22 mouse cellular contexts compared by ENCODE assay signal in genomic region chr15:12735208-12735607, GRCm38 (mm10). TPM values are rescaled to one million over a fixed set of nuclear protein-coding genes. Genes with fewer than 3 reads are reported as not detected.
DNase-seq lines count a peak whose midpoint lies in the region; ATAC-seq and TF ChIP-seq lines count a peak whose summit lies in the region.
"Had no signal": no experiment of that assay in that cellular context is flagged by ENCODE, and none has a peak within 500 bp of the region (broad histone marks: within the 10 kb centered on the region; RNA-seq: fewer than 3 reads in every experiment).

No protein-coding gene starts in this region.

- H3K9me3 ChIP-seq in ES-Bruce4 (replicated peaks; ENCODE audit: control insufficient read depth, insufficient read depth, low read length, poor library complexity, severe bottlenecking): no peaks in the 10 kb centered on the region
- H3K9me3 ChIP-seq in neural tube, embryonic 15.5 days (replicated peaks): no peaks in the 10 kb centered on the region
- H3K9me3 ChIP-seq: embryonic facial prominence, embryonic 15.5 days; heart, embryonic 10.5 days; hindbrain, embryonic 13.5 days; intestine, embryonic 15.5 days had no signal

- intact Hi-C loops in gastrocnemius, postnatal 14 days (cut with DNase I; ENCODE audit: low total_unique reads): loop anchor here (5.0 kb wide), 1 partner anchor 143 kb away; no protein-coding TSS in a partner anchor
- intact Hi-C loops in left cerebral cortex, postnatal 36 days (cut with DNase I): loop anchor here (5.0 kb wide), 3 partner anchors 48 to 103 kb away; no protein-coding TSS in a partner anchor

- TF ChIP-seq EP300 in ES-Bruce4 (IDR thresholded peaks at IDR 0.05; ENCODE audit: insufficient read depth, low read depth, low read length): peak; percentile 72; the same call in 1 of the 2 replicates

- DNase-seq in embryo, embryonic 11 days: peak; percentile 14
- DNase-seq in embryo, embryonic 9.5 days (ENCODE audit: extremely low spot score): no peak
- DNase-seq in ZHBTc4 (ENCODE audit: low read depth, low spot score): peak; percentile 86
- DNase-seq in forelimb bud, embryonic 11.5 days (ENCODE audit: low read depth, low spot score): peak; percentile 35
- no peak for DNase-seq in gastrocnemius, postnatal 14 days
- DNase-seq in left cerebral cortex, postnatal 36 days (ENCODE audit: low spot score in 2 of 2): no peak
- DNase-seq: adrenal gland, postnatal 10 days; adrenal gland, postnatal 36 days; cerebellum, adult 18-20 months; cerebellum, adult 9-10 months; cerebellum, postnatal 14 days; forebrain, postnatal 0 days; gastrocnemius, postnatal 36 days; heart, adult 2 months had no signal

- H3K36me3 ChIP-seq in ES-Bruce4 (ENCODE audit: control insufficient read depth, insufficient read depth, low read length, poor library complexity, severe bottlenecking): no peaks in the 10 kb centered on the region
- no peaks in the 10 kb centered on the region for H3K36me3 ChIP-seq in neural tube, embryonic 15.5 days
- H3K36me3 ChIP-seq: embryonic facial prominence, embryonic 15.5 days; heart, embryonic 10.5 days; hindbrain, embryonic 13.5 days; intestine, embryonic 15.5 days had no signal

- H3K27ac ChIP-seq in ES-Bruce4 (ENCODE audit: insufficient read depth, low read length): no peak overlapping the region
- H3K27ac ChIP-seq in neural tube, embryonic 15.5 days (replicated peaks): no peak overlapping the region
- H3K27ac ChIP-seq: embryonic facial prominence, embryonic 15.5 days; heart, adult 2 months; heart, embryonic 10.5 days; hindbrain, embryonic 13.5 days; intestine, embryonic 15.5 days had no signal

- no peak for TF ChIP-seq POLR2A in ES-Bruce4 (IDR thresholded peaks at IDR 0.05; ENCODE audit: insufficient read depth, low read length)

- no peak overlapping the region for H3K9ac ChIP-seq in ES-Bruce4 (ENCODE audit: low read depth, poor library complexity, severe bottlenecking)
- no peak overlapping the region for H3K9ac ChIP-seq in neural tube, embryonic 15.5 days (replicated peaks)
- H3K9ac ChIP-seq: embryonic facial prominence, embryonic 15.5 days; forebrain, postnatal 0 days; hindbrain, embryonic 13.5 days; intestine, embryonic 15.5 days had no signal

- H3K4me2 ChIP-seq in neural tube, embryonic 15.5 days: no peak overlapping the region
- H3K4me2 ChIP-seq: embryonic facial prominence, embryonic 15.5 days; hindbrain, embryonic 13.5 days; intestine, embryonic 15.5 days had no signal

- H3K4me3 ChIP-seq in ES-Bruce4 (ENCODE audit: low read depth, low read length): no peak overlapping the region
- H3K4me3 ChIP-seq in neural tube, embryonic 15.5 days (replicated peaks): no peak overlapping the region
- H3K4me3 ChIP-seq: embryonic facial prominence, embryonic 15.5 days; heart, adult 2 months; heart, embryonic 10.5 days; hindbrain, embryonic 13.5 days; intestine, embryonic 15.5 days had no signal

- H3K27me3 ChIP-seq in ES-Bruce4 (ENCODE audit: control insufficient read depth, insufficient read depth, low read length, poor library complexity, severe bottlenecking): 0 out of 2 replicates have a peak, but pooled peaks cover 2% of the 10 kb centered on the region
- H3K27me3 ChIP-seq in neural tube, embryonic 15.5 days (replicated peaks): 0 out of 2 replicates have a peak, but pooled peaks cover 2% of the 10 kb centered on the region
- H3K27me3 ChIP-seq: embryonic facial prominence, embryonic 15.5 days had no signal

- ATAC-seq in neural tube, embryonic 15.5 days (ENCODE audit: low FRiP score): no peak
- ATAC-seq: forebrain, embryonic 14.5 days; forebrain, postnatal 0 days; hindbrain, embryonic 16.5 days; intestine, embryonic 15.5 days had no signal

- TF ChIP-seq CTCF in ES-Bruce4 (IDR thresholded peaks at IDR 0.05; ENCODE audit: low read depth, low read length): no peak

- 50% methylated on average over 2 of the region's 2 CpGs for WGBS in neural tube, embryonic 15.5 days

- peaks cover 1% of the 10 kb centered on the region for H3K4me1 ChIP-seq in ES-Bruce4 (ENCODE audit: control insufficient read depth, insufficient read depth, low read length)
- peaks cover 15% of the 10 kb centered on the region for H3K4me1 ChIP-seq in neural tube, embryonic 15.5 days

RNA-seq across cellular contexts. Expression of gene Pdzd2, which starts 4.5 kb away (rescaled TPM):
- polyA plus RNA-seq in ES-Bruce4 (2011; ENCODE audit: insufficient read depth, insufficient read length, low read depth, missing spikeins): 7.3 and 11.6 TPM in 2 replicates
- total RNA-seq in gastrocnemius, postnatal 14 days (2021): 10 to 100 TPM; 31.5 to 34.4 TPM
- 16.7 and 18.2 TPM in 2 replicates for polyA plus RNA-seq in neural tube, embryonic 15.5 days (2015; fragmentation: Nextera tagmentation; extraction: Ambion mirVana)
- total RNA-seq in left cerebral cortex, postnatal 36 days (2021): 10 to 100 TPM; 63.7 to 94.1 TPM

Comparison
In these comparisons a context has a peak if more than half of its experiments do, and no peak if none do; other contexts are left out.
1. DNase-seq: peak in embryo, embryonic 11 days (single experiment), ZHBTc4 (single experiment) and forelimb bud, embryonic 11.5 days (single experiment); none in embryo, embryonic 9.5 days (single experiment), gastrocnemius, postnatal 14 days (single experiment) and left cerebral cortex, postnatal 36 days (0 of 2).